Mouse (Mus musculus) gastrocnemius, postnatal 4 days (tissue): Measurements from ENCODE around the gene Pafah2. TPM values are rescaled to one million over a fixed set of nuclear protein-coding genes. Genes with fewer than 3 reads are reported as not detected.
A peak's percentile ranks its signal among the peaks of the same experiment; 100 is the strongest.

Experiments used
- DNase-seq, 2 experiments: peaks; one replicate each; pipeline ENCODE4 v3.0.0; 2021 to 2022; ENCODE audit warnings: low spot score in 2 of 2, mixed read lengths in 2 of 2
- long read RNA-seq, 2 experiments: library from polyadenylated mRNA; stranded (forward); transcript quantifications; one replicate each; pipeline ENCODE4 v2.0.0; 2021
- total RNA-seq, 2 experiments: library from RNA; stranded (reverse); gene quantifications; 2 replicates each; pipeline ENCODE4 v1.2.3; 2021

Gene Pafah2
- 1 to 10 TPM; 4.4 to 4.9 TPM for total RNA-seq
- long read RNA-seq, experiment 1, partial matches to known transcripts, result 1 of 5 reads
- long read RNA-seq, experiment 1, other reads (novel, unspliced or antisense), result 3 of 5 reads
- long read RNA-seq, experiment 2, partial matches to known transcripts, result 0 of 10 reads
- long read RNA-seq, experiment 2, other reads (novel, unspliced or antisense), result 6 of 10 reads

DNA sequence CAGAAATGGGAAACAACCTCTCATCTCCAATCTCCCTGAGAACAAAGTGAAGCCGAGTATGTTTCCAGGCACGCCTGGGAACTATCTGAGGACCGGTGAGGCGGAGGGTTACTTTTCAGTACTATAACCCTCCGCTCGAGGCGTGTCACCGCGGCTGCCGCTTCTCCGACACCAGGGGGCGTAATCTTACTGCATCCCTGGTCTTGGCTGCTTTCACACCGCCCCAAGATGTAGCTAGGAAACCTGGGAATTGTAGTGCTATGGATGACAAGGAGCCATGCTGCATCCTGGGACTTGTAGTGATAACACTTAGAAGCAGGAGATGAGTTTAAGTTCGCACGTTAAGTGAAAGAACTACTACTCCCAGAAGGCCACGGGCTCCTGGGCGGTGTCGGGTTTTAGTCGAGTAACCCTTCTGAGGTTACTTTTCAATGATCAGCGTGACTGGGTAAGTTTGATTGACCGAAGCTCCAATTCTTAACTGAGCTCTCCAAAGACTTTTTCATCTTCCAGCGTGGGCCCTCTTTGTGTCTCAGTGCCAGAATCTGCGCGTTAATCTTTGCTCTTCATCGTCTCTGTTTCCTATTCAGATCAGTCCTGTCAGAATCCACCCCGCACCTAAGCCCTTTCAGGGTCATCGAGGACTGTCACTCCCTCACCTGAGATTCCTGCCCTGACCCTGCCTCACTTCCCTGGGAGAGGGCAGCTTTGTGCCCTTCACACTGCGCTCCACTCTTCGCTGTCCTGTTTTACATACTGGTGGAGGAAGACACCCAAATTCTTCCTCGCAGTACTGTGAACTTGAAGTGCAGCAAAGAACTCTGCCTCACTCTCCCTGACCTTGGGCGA, at the start of gene Pafah2:
Gene Pafah2, plus strand, starts transcription at position 344 of the 849 bp plus-strand sequence.
- peak; percentile 80 to 90 for DNase-seq

GRCm38 (mm10) chr4:134348078-134348477, 48.0 kb upstream of the Pafah2 start:
- DNase-seq, result no peak

DNA sequence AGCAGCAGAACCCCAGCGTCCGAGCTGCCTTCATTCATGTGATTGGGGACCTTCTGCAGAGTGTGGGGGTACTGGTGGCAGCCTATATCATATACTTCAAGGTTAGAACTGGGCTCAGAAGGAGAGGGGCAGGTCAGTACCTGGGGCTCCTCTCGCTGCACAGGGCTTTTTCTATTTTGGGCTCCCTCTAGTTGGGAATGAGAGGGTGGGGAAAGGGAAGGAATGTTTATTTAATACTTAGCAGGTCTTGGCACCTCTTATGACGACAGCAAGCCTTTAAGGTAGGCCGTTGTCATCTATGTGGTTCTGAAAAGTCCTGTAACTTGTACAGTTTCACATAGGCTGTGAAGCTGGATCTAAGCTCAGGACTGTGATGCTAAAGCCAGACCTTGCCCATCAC, 47.6 kb upstream of the Pafah2 start:
- DNase-seq, result no peak

DNA sequence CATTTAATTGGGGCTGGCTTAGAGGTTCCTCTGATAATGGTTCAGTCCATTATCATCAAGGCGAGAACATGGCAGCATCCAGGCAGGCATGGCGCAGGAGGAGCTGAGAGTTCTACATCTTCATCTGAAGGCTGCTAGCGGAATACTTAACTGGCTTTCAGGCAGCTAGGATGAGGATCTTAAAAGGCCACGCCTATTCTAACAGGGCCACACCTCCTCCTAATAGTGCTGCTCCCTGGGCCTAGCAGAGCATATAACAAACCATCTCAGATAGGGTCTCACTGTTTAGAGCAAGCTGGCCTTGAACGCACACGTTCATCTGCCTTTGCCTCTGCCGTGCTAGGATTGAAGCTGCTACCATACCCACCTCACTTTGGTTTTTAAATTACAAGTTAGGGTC, 46.3 kb upstream of the Pafah2 start:
- no peak for DNase-seq

DNA sequence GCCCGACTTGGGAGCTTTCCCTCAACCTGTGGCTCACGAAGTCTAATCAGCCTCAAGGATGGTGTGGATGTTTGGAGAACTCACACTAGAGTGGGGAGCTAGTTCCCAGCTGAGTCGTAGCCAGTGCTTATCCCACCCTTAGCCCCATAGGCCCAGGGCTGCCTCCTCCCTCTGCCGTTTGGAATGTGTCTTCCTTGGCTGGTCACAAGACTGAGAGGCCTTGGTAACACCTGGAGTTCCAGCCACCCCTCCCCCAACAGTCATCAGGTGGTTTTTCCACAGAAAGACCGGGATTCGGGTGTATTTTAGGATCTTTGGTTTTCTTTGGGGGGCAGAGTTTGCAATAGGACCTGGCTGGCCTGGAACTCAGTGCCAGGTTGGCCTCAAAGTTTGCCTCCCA, 45.5 kb upstream of the Pafah2 start:
- DNase-seq, result no peak

DNA sequence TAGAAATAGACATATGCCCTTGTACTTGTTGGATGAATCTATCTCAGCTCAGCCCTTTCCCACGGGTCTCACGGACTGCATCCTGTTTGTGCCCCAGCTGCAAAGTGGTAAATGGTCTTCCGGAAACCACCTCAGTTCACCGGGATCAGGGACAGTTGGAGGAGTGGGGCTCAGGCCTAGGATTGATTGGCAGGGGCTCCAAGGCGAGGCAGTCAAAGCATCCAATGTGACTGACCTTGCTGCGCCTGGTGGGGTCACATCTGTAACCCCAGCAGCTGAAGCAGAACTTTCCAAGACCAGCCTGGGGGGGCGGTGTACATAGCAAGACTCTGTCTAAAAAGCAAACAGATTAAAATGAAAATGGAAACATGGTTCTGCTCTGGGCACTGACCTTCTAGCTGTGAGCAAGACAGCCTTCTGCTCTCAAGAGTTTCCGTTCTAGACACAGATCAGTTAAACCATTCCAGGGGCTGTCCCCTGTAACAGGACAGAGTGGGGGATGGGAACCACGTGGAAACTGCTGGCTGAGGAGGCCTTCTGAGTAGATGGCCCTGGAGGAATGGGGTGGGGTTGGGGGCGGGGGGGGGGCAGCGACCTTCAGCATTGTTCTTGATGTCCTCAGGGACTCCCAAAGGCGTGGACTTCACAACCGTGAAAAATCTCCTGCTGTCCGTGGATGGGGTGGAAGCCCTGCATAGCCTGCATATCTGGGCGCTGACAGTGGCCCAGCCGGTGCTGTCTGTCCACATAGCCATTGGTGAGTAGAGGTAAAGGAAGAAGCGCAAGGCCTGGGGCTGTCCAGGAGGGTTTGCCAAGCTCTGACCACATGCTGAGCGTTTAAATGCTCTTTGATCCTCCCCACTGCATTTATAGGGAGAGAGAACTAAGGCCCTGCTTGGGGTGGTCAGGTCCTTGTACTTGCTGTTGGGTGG, 44.5 kb upstream of the Pafah2 start:
- no peak for DNase-seq

GRCm38 (mm10) chr4:134352261-134352707, 43.8 kb upstream of the Pafah2 start:
- DNase-seq, result no peak

DNA sequence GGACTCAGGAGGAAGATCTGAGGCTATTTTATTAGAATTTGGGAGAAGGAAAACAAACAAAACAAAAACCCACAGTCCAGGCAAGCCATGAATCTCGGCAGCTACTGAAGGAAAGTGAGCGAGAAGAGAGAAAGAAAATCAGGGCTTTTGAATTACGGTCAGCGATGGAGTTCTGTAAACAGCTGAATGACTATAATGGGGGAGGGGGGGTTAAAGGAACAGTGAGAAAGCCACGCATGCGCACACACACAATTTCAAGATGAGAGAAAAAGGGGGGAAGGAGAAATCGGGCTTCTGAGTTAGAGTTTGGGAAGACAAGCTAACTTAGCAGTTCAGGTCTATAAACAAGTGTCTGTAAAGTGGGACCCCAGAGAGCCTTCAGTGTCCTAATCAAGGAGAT, 43.2 kb upstream of the Pafah2 start:
- DNase-seq, result no peak

GRCm38 (mm10) chr4:134353527-134354409, 42.4 kb upstream of the Pafah2 start:
- DNase-seq, result no peak

- peak; percentile 27 to 58 for DNase-seq
Observed at GRCm38 (mm10) chr4:134355841-134356452, 40.2 kb upstream of the Pafah2 start.

- peak; percentile 49 to 68 for DNase-seq
Observed at GRCm38 (mm10) chr4:134356591-134357460, 39.3 kb upstream of the Pafah2 start.

DNA sequence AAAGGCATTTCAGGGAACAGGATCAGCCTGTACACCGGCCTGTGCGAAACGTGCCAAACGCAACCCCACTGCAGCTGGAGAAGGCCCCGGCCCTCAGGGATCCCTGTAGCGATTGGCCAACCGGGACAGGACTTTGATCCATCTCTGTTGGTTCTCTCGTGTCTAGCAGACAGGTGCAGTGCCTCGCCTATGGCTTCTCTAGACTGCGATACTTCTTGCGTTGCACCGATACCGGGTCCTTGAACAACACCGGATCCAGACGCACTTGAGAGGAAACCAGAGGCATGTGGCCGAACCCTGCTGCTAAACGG, 38.7 kb upstream of the Pafah2 start:
- DNase-seq, result no peak

DNA sequence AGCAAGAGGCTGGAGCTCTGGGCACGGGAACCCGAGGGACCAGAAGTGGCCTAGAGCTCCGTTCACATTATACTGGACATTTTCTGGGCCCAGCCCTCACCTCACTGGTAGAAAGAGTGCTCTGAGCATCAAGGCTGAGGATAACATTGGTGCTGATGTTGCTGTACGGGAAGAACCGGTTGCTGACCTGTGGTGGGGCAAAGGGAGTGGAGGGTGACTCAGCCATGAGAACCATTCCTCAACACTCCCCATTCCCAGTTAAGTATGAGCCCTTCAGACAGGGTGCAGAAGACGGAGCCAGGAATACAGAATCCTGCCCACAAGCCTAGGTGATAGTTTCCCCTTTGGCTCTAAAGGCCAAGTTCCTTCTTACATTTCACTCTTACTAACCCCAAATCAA, 36.5 kb upstream of the Pafah2 start:
- no peak for DNase-seq

DNA sequence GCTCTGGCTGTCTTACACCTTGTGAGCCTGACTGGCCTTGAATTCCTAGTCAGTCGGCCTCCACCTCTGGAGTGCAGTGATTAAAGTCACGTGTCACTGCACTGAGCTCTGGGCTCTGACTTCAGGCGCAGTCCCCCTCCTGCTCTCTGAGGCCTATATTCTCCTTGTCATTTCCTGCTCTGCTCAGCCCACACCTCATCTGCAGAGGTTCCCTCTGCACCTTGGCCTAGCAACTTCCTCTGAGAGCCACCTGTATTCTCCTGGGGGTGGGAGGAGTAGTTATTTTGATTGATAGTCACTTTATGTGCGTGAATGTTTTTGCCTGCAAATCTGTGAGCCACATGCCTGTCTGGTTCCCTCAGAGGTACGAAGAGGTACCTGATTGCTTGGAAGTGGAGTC, 34.9 kb upstream of the Pafah2 start:
- DNase-seq, result no peak

GRCm38 (mm10) chr4:134362124-134362523, 34.0 kb upstream of the Pafah2 start:
- no peak for DNase-seq

- no peak for DNase-seq
Observed at GRCm38 (mm10) chr4:134362586-134362985, 33.5 kb upstream of the Pafah2 start.

GRCm38 (mm10) chr4:134365280-134365679, 30.8 kb upstream of the Pafah2 start:
- no peak for DNase-seq

DNA sequence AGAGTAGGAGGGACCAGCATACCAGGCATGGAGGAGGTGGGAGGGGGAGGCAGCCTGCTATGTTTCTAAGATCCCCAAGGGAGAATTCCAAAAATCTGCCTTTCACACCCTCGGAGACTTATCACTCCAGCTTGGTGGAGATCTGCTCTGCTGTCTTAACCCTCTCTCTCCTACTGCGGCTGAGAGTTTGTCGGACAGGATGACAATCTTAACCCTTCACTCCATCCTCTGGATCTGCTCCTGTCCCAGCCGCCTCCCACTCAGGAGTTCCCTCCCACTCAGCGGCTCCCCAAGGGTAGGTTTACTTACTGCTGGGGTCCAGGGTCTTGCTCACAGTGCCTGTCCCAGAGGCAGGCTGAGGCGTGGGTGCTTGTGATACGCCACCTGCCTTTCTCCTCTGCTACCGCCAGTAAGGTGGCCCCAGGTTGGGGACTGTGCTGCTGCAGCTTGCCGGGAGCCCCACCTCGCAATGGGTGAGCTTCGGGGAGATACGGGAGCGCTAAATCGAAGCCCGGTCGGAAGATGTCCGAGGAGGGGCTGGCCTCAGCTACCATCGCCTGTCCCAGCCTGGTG, 25.4 kb upstream of the Pafah2 start:
- no peak for DNase-seq

- DNase-seq, result no peak
Observed at GRCm38 (mm10) chr4:134371316-134371855, 24.7 kb upstream of the Pafah2 start.
